Mouse (Mus musculus) brain, embryonic 14.5 days (tissue): ENCODE measurements around the gene Borcs7.

Source experiments
- CTCF ChIP-seq: fragments of 200-500 bp; IDR thresholded peaks from 2 replicates; pipeline ENCODE4 v1.5.1; 2012; ENCODE audit warnings: inconsistent platforms, mild to moderate bottlenecking, moderate library complexity, borderline replicate concordance; ENCODE audit not compliant: insufficient read depth, insufficient read length; ENCODE audit errors: extremely low read depth
- POLR2A ChIP-seq: fragments of 200-500 bp; IDR thresholded peaks from 2 replicates; pipeline ENCODE4 v1.6.1; 2012; ENCODE audit warnings: mild to moderate bottlenecking, inconsistent platforms, borderline replicate concordance; ENCODE audit not compliant: poor library complexity, insufficient read depth, insufficient read length, severe bottlenecking; ENCODE audit errors: extremely low read depth

DNA sequence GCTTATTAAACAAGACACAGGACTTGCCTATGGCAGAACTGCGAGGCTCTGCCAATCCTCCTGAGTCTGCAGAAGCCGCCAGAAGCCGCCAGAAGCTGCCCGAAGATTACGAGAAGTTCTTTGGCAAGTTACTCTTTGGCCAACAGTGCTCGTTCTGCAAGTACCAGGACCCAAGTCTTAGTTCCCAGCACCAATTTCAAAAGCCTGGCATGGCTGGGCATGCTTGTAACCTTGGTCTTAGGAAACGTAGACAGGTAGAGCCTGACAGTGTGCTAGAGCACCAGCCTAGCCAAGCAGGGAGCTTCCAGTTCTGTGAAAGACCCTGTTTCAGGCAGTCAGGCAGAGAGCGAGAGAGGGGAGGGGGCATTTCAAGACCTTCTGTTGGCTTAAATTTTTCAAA is 6.8 kb downstream of the Borcs7 start:
- TF ChIP-seq CTCF (no peak), POLR2A (no peak)
